Mouse (Mus musculus): Measurements from ENCODE around the gene Sh3d19.

The Sh3d19 gene

GRCm38 (mm10) chr3:86136936-86137574 is 166.1 kb downstream of the Sh3d19 start:
- no peak for ATAC-seq (ENCODE audit: low TSS enrichment)

GRCm38 (mm10) chr3:86139660-86140059 is 168.8 kb downstream of the Sh3d19 start:
- ATAC-seq (ENCODE audit: low TSS enrichment), result no peak

GRCm38 (mm10) chr3:86141366-86141765 is 170.5 kb downstream of the Sh3d19 start:
- ATAC-seq (ENCODE audit: low TSS enrichment), result no peak

- no peak for ATAC-seq (ENCODE audit: low TSS enrichment)
These were observed 171.0 kb downstream of the Sh3d19 start for GRCm38 (mm10) chr3:86141886-86142262.

GRCm38 (mm10) chr3:86142263-86142933 is 171.5 kb downstream of the Sh3d19 start, which contains the start of gene Rps3a1:
Rps3a1 (minus strand) TSS chr3:86142702.
- peak; percentile 95 for ATAC-seq (ENCODE audit: low TSS enrichment)

- peak; percentile 47 for ATAC-seq (ENCODE audit: low TSS enrichment)
These were observed 172.0 kb downstream of the Sh3d19 start for GRCm38 (mm10) chr3:86142934-86143317.

GRCm38 (mm10) chr3:86143343-86143742 is 172.4 kb downstream of the Sh3d19 start:
- ATAC-seq (ENCODE audit: low TSS enrichment), result no peak

- no peak for ATAC-seq (ENCODE audit: low TSS enrichment)
These were observed 178.2 kb downstream of the Sh3d19 start for GRCm38 (mm10) chr3:86149063-86149462.

GRCm38 (mm10) chr3:86149521-86149920 is 178.6 kb downstream of the Sh3d19 start:
- ATAC-seq (ENCODE audit: low TSS enrichment), result no peak

GRCm38 (mm10) chr3:86168841-86169425 is 198.0 kb downstream of the Sh3d19 start:
- ATAC-seq (ENCODE audit: low TSS enrichment), result no peak

- no peak for ATAC-seq (ENCODE audit: low TSS enrichment)
These were observed 208.8 kb downstream of the Sh3d19 start for GRCm38 (mm10) chr3:86179714-86180113.

Data from frontal cortex, adult (tissue).